Mouse (Mus musculus): ENCODE measurements at regions not wholly inside any gene's neighbourhood (a gene's known extent, or its start where the extent isn't known, plus 50 kb on each side); places are given as distances from the start of the nearest gene placed in this dataset.

DNA sequence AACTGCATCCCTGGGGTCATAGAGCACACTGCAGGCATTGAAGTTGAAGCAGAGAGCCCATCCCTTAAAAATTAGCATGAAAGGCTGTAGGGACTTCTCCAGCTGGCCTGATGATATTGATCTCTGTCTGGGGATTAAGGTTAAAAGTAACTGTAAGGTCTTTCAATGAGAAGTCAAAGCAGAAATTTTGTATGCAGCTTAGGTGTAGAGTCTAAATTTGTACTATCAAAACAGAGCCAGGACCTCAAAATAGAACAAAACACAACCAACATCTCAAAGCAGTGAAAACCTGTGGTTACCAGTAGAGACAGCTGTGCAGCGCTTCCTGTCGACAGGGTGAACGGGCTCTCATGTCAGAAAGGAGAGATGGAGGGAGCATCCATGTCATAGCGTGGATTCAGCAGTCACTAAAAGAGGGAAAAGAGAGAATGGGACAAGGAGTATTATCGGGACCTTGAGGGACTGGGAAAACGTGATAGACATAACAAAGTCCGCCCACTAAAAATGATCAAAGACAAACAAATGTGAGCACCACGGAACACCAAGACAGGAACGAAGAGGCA is 57.5 kb upstream of the Dap start:
- WGBS, result 64% methylated on average over 9 of the region's 9 CpGs
- Histone ChIP-seq H3K4me2 (ENCODE audit: low read depth, low read length) (no peak overlapping the region), H3K4me3 (ENCODE audit: low read length) (no peak overlapping the region), H3K36me3 (ENCODE audit: control insufficient read depth, insufficient read depth) (no peaks in the 10 kb centered on the region), H3K27ac (ENCODE audit: low read length) (no peak overlapping the region), H3K9me3 (replicated peaks; ENCODE audit: control insufficient read depth, low read length) (no peaks in the 10 kb centered on the region), H3K4me1 (ENCODE audit: control insufficient read depth, insufficient read depth, low read length) (no peaks in the 10 kb centered on the region), H3K27me3 (ENCODE audit: control insufficient read depth, insufficient read depth, low read length) (no peaks in the 10 kb centered on the region), H3K9ac (ENCODE audit: low read length) (no peak overlapping the region)
- no peak for ATAC-seq (replicated peaks; ENCODE audit: extremely low read depth, insufficient read depth, low FRiP score)

DNA sequence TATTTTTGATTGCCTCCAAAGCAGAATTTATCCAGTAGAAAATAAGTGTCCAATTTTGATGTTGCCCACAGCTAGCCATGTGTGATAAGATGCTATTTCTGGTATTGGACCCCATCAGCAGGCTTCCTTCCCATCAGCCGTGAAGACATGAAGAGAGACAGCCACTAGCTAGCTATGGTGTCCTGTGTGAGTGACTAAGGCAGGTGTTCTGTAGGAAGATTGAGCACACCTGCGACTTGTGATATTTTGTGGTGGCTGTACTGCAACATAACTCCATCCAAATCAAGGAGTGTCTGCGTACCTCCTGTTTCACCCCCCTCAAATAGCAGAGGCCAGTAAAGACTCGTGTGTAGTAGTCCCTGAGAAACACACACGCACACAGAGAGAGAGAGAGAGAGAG is 56.6 kb upstream of the Dap start:
- WGBS, result 75% methylated on average over 5 of the region's 5 CpGs
- H3K9me3 ChIP-seq (replicated peaks; ENCODE audit: control insufficient read depth, low read length), result no peaks in the 10 kb centered on the region
- no peak overlapping the region for H3K27ac ChIP-seq (ENCODE audit: low read length)
- H3K27me3 ChIP-seq (ENCODE audit: control insufficient read depth, insufficient read depth, low read length), result no peaks in the 10 kb centered on the region
- H3K4me1 ChIP-seq (ENCODE audit: control insufficient read depth, insufficient read depth, low read length), result no peaks in the 10 kb centered on the region
- ATAC-seq (replicated peaks; ENCODE audit: extremely low read depth, insufficient read depth, low FRiP score), result no peak
- no peak overlapping the region for H3K4me2 ChIP-seq (ENCODE audit: low read depth, low read length)
- no peaks in the 10 kb centered on the region for H3K36me3 ChIP-seq (ENCODE audit: control insufficient read depth, insufficient read depth)
- no peak overlapping the region for H3K9ac ChIP-seq (ENCODE audit: low read length)
- no peak overlapping the region for H3K4me3 ChIP-seq (ENCODE audit: low read length)

DNA sequence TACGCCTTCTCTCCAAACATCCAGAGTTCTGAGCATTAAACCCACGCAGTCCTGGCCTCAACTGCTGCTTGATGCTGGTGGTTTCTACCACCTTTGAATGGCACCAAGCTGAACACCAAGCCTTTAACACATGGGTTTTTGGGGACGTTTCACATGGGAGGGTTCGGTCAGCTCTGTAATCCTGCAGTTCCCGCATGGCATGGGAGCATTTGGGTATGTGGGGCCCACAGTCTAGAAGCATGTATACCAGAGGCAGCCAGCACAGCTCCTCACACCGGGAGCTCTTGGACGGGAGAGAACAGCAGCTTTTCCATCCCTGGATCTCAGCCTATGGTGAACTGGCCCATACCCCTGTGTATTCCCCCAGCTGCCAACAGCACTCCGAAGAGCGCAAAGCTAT is 55.9 kb upstream of the Dap start:
- Histone ChIP-seq H3K27me3 (ENCODE audit: control insufficient read depth, insufficient read depth, low read length) (no peaks in the 10 kb centered on the region), H3K36me3 (ENCODE audit: control insufficient read depth, insufficient read depth) (no peaks in the 10 kb centered on the region), H3K9me3 (replicated peaks; ENCODE audit: control insufficient read depth, low read length) (no peaks in the 10 kb centered on the region), H3K4me2 (ENCODE audit: low read depth, low read length) (no peak overlapping the region), H3K27ac (ENCODE audit: low read length) (no peak overlapping the region), H3K4me1 (ENCODE audit: control insufficient read depth, insufficient read depth, low read length) (no peaks in the 10 kb centered on the region), H3K9ac (ENCODE audit: low read length) (no peak overlapping the region), H3K4me3 (ENCODE audit: low read length) (no peak overlapping the region)
- ATAC-seq (replicated peaks; ENCODE audit: extremely low read depth, insufficient read depth, low FRiP score), result no peak
- 82% methylated on average over 9 of the region's 9 CpGs for WGBS

DNA sequence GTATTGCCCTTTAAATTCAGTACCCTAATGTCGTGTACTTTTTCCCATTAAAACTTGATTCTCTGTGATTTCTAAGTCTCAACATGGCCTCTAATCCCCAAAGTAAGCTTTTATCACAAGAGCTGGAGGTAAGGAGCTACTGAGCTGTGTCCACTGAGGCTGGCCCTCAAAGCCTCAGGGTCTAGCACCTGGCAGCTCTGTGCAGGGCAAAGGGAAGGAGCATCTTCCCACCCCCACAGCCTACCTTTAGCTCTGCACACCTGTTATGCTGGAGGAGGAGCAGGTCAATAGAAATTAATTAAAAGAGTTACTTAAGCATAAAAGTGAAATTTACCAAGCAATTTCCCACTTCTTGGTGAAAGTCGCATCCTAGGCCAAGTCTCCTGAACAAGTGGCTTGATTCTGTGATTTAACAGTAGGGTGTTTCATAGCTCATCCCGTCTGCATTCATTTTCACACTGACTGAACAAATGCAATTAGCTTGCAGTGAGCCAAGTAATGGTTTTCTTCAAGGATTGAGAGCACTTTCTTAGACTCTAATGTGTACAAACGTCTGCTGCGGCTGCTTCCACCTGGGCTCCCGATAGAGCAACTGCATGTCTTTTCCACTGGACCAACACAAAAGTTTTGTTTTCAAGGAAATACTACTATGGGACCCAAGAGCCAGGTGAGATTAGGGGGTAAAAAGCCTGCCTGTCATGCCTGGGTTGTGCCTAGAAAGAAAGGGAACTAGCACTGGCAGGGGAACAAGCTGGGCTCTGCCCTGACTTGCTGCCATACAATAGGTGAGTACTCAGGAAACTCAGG is 50.6 kb upstream of the Dap start:
- Histone ChIP-seq H3K4me2 (ENCODE audit: low read depth, low read length) (no peak overlapping the region), H3K4me3 (ENCODE audit: low read length) (no peak overlapping the region), H3K9ac (ENCODE audit: low read length) (no peak overlapping the region), H3K36me3 (ENCODE audit: control insufficient read depth, insufficient read depth) (no peaks in the 10 kb centered on the region), H3K4me1 (ENCODE audit: control insufficient read depth, insufficient read depth, low read length) (no peaks in the 10 kb centered on the region), H3K27me3 (ENCODE audit: control insufficient read depth, insufficient read depth, low read length) (no peaks in the 10 kb centered on the region), H3K27ac (ENCODE audit: low read length) (no peak overlapping the region), H3K9me3 (replicated peaks; ENCODE audit: control insufficient read depth, low read length) (no peaks in the 10 kb centered on the region)
- ATAC-seq (replicated peaks; ENCODE audit: extremely low read depth, insufficient read depth, low FRiP score), result no peak
- 77% methylated on average over 6 of the region's 6 CpGs for WGBS
